Mouse (Mus musculus) adrenal gland, adult 10 weeks (tissue): Measurements from ENCODE around the gene Wrap53. TPM values are rescaled to one million over a fixed set of nuclear protein-coding genes. Genes with fewer than 3 reads are reported as not detected.

ENCODE experiments used
- polyA plus RNA-seq: library from polyadenylated mRNA; stranded (reverse); fragments of 350-450 nt; fragmentation: Illumina TruSeq; extraction: RNeasy Lipid Tissue Mini Kit (QIAGEN cat#74804); gene quantifications from one replicate; pipeline ENCODE4 v1.2.3, GENCODE M21; 2014; ENCODE audit warnings: low read depth, low replicate concordance

Wrap53 gene
- polyA plus RNA-seq: 1.6 TPM

DNA sequence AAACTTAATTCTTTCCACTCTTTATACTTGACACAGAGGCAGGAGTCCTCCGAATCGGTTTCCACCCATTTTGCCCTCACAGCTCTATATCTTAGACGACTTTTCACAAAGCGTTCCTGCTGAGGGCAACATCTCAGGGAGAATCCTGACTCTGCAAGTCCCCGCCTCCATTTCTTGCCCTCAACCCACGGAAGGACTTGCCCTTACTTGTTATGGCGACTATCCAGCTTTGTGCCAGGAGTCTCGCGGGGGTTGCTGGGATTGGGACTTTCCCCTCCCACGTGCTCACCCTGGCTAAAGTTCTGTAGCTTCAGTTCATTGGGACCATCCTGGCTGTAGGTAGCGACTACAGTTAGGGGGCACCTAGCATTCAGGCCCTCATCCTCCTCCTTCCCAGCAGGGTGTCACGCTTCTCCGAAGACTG, at the start of gene Wrap53, which contains the start of gene Trp53:
Gene Wrap53 (minus strand): TSS at position 165 of the 424 bp plus-strand sequence.
Gene Trp53 (plus strand): TSS at position 269 of the 424 bp plus-strand sequence.

DNA sequence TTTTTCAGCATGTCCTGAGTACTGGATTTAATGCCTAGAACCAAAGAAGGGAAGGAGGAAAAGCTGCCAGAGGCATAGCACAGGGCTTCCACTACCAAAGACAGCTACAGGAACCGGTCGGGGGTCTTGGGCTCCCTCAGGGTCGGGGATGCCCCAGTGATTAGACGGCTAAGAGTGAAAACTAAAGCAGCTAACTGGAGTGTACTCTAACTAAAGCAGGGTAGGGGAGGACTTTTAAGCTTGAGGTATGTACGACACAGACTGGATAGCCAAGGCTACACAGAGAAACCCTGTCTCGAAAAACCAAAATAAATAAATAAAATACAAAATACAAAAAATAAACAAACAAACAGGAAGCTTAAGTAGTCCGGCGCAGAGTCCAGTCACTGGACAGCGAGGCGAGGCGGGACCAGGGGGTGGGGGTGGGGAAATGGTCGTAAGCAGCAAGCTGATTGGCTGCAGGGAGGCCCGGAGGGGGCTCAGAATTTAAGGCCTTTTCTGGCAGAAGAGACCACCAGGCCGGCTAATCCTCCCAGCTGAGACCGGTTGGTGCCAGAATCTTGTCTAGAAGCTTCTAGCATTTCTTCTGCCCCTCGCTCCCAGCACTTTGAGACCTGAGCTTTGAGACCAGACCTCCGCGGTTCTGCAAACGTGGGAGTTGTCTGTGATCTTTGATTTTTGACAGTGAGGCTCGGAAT, 41.7 kb upstream of the Wrap53 start, which contains the start of gene Sat2:
Gene Sat2 (plus strand): TSS at position 454 of the 698 bp plus-strand sequence.

GRCm38 (mm10) chr11:69617805-69618204, 37.8 kb upstream of the Wrap53 start, which contains the start of gene Shbg:
TSS of gene Shbg (minus strand) at chr11:69617905.

DNA sequence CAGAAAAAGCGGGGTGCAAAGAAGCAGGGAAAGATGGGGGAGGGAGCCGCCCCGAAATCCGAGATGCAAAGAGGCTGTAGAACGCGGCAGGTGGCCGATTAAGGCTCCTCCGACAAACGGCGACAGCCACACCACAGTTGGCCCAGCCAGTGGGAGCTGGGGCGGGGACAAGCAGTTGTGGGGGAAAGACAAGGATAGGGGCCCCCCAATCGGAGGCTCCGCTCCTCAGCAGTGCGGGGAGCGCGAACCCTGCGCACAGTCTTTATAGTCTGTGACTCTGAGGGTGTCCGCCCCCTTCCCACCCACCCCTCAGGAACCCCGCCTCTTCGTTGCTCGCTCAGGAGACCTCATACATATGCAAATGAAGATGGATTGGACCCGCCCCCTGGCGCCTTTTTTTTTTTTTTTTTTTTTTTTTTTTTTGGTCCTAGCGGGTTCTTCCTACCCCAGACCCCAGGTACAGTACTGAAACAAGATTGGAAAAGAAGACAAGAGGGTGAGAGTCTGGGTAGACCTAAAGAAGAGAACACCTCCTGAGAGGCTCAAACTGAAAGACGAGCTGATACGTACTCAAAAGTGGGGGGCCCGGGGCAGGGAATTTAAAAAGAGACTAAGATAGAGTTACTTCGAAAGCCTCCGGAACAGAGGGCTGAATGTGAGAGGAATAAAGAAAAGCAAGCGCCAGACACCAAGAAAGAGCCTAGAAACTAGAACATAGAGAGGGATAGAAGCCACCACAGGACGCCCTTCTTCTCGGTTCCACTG, 25.9 kb upstream of the Wrap53 start, which contains the start of gene Atp1b2:
Gene Atp1b2 (minus strand): TSS at position 217 of the 765 bp plus-strand sequence.

DNA sequence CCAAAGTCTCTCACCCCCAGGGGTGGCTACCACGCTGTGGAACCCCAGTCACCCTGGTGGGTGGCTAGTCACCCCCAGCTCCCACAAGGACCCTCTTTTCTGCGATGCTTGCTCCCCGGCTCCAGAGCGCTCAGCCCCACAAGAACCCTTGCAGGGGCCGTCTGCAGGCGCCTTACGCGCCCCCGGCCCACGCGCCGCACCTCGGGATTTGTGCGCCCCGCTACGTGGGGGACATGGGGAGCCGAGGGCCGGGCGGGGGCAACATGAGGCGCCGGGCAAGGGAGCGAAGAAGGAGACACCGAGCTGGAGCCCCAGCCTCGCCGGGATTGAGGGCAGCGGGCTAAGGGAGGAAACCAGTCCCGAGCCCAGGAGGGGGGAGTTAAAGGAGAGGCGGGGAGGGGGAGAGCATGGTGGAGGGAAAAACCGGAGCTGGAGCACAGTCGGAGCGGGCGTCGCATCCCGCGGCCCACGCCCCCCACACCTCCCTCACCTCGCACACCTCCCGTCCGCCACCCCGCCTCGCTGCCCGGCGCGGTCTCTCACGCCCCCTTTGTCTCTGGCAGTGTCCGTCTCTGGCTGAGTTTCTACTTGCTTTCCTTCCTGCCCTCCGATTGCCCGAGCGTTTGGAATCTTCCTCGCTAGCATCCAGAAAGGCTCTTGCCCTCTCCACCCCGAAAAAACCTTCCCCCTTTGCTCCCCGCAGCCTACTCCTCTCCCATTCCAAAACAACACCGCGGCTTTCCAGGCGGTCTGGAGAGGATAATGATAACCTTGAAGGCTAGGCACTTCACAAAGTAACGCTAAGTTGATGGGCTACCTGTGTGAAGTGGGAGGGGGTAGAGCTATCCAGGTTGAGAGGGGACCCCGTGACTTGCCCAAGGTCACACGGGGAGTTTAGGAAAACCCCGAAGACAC, 19.9 kb downstream of the Wrap53 start, which contains the start of gene Efnb3:
Gene Efnb3 (minus strand): TSS at position 355 of the 915 bp plus-strand sequence.

DNA sequence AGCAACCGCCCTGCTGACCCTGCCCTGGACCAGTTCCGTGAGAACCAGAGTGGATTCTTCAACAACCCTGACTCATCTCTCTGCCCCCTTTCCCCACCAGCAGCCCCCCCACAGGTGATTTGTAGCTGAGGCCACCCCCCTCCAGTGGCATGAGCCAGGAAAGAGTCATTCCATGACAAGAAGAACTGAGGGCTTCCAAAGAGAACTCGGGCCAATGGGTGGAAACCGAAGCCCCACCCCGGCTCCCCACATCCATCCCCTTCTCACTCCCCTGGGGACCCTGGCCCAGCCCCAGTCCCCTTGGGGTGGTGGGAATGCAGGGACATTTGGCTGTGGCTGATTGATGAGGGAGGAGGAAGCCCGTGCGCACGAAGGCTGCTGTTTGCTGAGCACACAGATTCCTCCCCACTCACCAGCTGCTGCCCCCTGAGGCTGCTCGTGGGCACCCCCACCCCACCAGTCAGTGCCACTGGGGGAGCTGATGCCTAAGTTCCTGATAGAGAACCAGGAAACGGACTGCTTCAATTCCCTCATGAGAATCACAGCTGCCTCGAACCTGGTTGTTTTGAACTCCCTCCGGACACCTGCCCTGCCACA, 30.9 kb downstream of the Wrap53 start, which contains the start of gene Dnah2:
Gene Dnah2 (minus strand): TSS at position 51 of the 597 bp plus-strand sequence.

Other genes starting within 250 kb of the Wrap53 start
- gene Rnf227, start 239.8 kb downstream of the Wrap53 start, polyA plus RNA-seq: 15.8 TPM
- gene Chd3, start 210.8 kb downstream of the Wrap53 start, polyA plus RNA-seq: 10.1 TPM
- gene Naa38, start 184.8 kb downstream of the Wrap53 start, polyA plus RNA-seq: 7.9 TPM
- gene Cyb5d1, start 184.6 kb downstream of the Wrap53 start, polyA plus RNA-seq: 62.7 TPM
- 1.5 TPM for gene Tmem88, start 182.0 kb downstream of the Wrap53 start, polyA plus RNA-seq
- gene Kdm6b, start 166.6 kb downstream of the Wrap53 start, polyA plus RNA-seq: 3.8 TPM
- not detected for gene Dnah2, start 31.1 kb downstream of the Wrap53 start, polyA plus RNA-seq
- gene Efnb3, start 20.1 kb downstream of the Wrap53 start, polyA plus RNA-seq: 0.29 TPM
- gene Trp53, start 104 bp upstream of the Wrap53 start, polyA plus RNA-seq: 8.5 TPM
- gene Atp1b2, start 25.7 kb upstream of the Wrap53 start, polyA plus RNA-seq: 31.6 TPM
- not detected for gene Shbg, start 37.6 kb upstream of the Wrap53 start, polyA plus RNA-seq
- gene Sat2, start 41.8 kb upstream of the Wrap53 start, polyA plus RNA-seq: 2.8 TPM
- gene Fxr2, start 52.7 kb upstream of the Wrap53 start, polyA plus RNA-seq: 14.5 TPM
- not detected for gene Sox15, start 75.1 kb upstream of the Wrap53 start, polyA plus RNA-seq
- gene Mpdu1, start 82.4 kb upstream of the Wrap53 start, polyA plus RNA-seq: 23.0 TPM
- 4.0 TPM for gene Cd68, start 85.9 kb upstream of the Wrap53 start, polyA plus RNA-seq
- 617 TPM for gene Eif4a1, start 92.2 kb upstream of the Wrap53 start, polyA plus RNA-seq
- 56.8 TPM for gene Senp3, start 101.8 kb upstream of the Wrap53 start, polyA plus RNA-seq
- gene Tnfsf13, start 105.5 kb upstream of the Wrap53 start, polyA plus RNA-seq: 8.3 TPM
- 2.2 TPM for gene Tnfsf12, start 115.6 kb upstream of the Wrap53 start, polyA plus RNA-seq
- 1.6 TPM for gene Tnfsfm13, start 115.8 kb upstream of the Wrap53 start, polyA plus RNA-seq
- 37.7 TPM for gene Polr2a, start 178.4 kb upstream of the Wrap53 start, polyA plus RNA-seq
- gene Slc35g3, start 181.7 kb upstream of the Wrap53 start, polyA plus RNA-seq: not detected
- gene Zbtb4, start 185.7 kb upstream of the Wrap53 start, polyA plus RNA-seq: 35.4 TPM
- 1.3 TPM for gene Chrnb1, start 215.7 kb upstream of the Wrap53 start, polyA plus RNA-seq
- gene Fgf11, start 221.6 kb upstream of the Wrap53 start, polyA plus RNA-seq: 5.0 TPM
- gene Tmem102, start 225.4 kb upstream of the Wrap53 start, polyA plus RNA-seq: not detected
- not detected for gene Gm39566, start 235.0 kb upstream of the Wrap53 start, polyA plus RNA-seq
- not detected for gene Spem2, start 238.2 kb upstream of the Wrap53 start, polyA plus RNA-seq
- gene Spem1, start 241.9 kb upstream of the Wrap53 start, polyA plus RNA-seq: not detected